Mouse (Mus musculus) spleen, postnatal 4 days (tissue): ENCODE measurements around the gene Tsga13.

Experiments used
- DNase-seq, 2 experiments: peaks; one replicate each; pipeline ENCODE4 v3.0.0; 2022; ENCODE audit warnings: low spot score in 2 of 2

Gene Tsga13

GRCm38 (mm10) chr6:30855956-30856355 is 59.4 kb downstream of the Tsga13 start:
- no peak for DNase-seq

GRCm38 (mm10) chr6:30855205-30855604 is 60.2 kb downstream of the Tsga13 start:
- no peak for DNase-seq

DNA sequence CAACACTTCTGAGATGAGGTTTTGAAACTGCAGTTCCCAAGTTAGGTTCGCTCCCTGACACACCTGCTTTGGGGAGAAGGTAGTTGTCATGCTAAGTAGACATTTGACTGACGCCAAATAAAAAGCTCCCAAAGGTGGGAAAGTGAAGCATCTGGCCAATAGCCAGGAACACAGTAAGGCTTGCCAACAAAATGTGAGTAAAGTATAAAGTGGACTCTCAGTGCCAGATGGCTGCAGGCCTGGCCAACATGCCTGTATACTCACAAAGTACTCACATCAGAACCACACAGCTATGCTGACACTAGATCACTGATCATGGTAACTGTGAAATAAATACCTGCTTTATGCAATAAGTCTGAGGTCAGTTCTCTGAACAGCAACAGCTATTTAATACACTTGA is 65.6 kb downstream of the Tsga13 start:
- DNase-seq, result no peak
